Mouse (Mus musculus) right cerebral cortex, postnatal 36 days (tissue): Measurements from ENCODE around the gene Tsc22d3.

Experiments
- DNase-seq, 2 experiments: peaks; one replicate each; pipeline ENCODE4 v3.0.0; 2022; ENCODE audit warnings: low spot score in 2 of 2, mixed read lengths in 1 of 2

Tsc22d3 gene

GRCm38 (mm10) chrX:140600410-140601109 is at the start of gene Tsc22d3:
Gene Tsc22d3 (minus strand): TSS chrX:140600659.
- DNase-seq = peak in 1 of 2 experiments; percentile 18

GRCm38 (mm10) chrX:140639592-140639991 is 39.1 kb upstream of the Tsc22d3 start:
- DNase-seq = no peak

GRCm38 (mm10) chrX:140638028-140638427 is 37.6 kb upstream of the Tsc22d3 start:
- DNase-seq = no peak

GRCm38 (mm10) chrX:140624875-140625594 is 24.6 kb upstream of the Tsc22d3 start:
- DNase-seq = no peak

- no peak for DNase-seq
These were observed 9.5 kb upstream of the Tsc22d3 start for GRCm38 (mm10) chrX:140609938-140610337.

GRCm38 (mm10) chrX:140601884-140602283 is 1.4 kb upstream of the Tsc22d3 start:
- no peak for DNase-seq

- no peak for DNase-seq
These were observed 852 bp upstream of the Tsc22d3 start for GRCm38 (mm10) chrX:140601311-140601710.

GRCm38 (mm10) chrX:140599561-140600409 is 674 bp downstream of the Tsc22d3 start:
- DNase-seq = no peak

GRCm38 (mm10) chrX:140598850-140599560 is 1.5 kb downstream of the Tsc22d3 start:
- DNase-seq = no peak

- DNase-seq = no peak
These were observed 2.1 kb downstream of the Tsc22d3 start for GRCm38 (mm10) chrX:140598194-140598849.

GRCm38 (mm10) chrX:140591176-140591575 is 9.3 kb downstream of the Tsc22d3 start:
- DNase-seq = no peak

- DNase-seq = no peak
These were observed 10.3 kb downstream of the Tsc22d3 start for GRCm38 (mm10) chrX:140590142-140590541.

GRCm38 (mm10) chrX:140589194-140589751 is 11.2 kb downstream of the Tsc22d3 start:
- no peak for DNase-seq

GRCm38 (mm10) chrX:140588534-140588933 is 11.9 kb downstream of the Tsc22d3 start:
- no peak for DNase-seq

GRCm38 (mm10) chrX:140580416-140580815 is 20.0 kb downstream of the Tsc22d3 start:
- no peak for DNase-seq

- DNase-seq = no peak
These were observed 24.8 kb downstream of the Tsc22d3 start for GRCm38 (mm10) chrX:140575636-140576035.

GRCm38 (mm10) chrX:140575200-140575599 is 25.3 kb downstream of the Tsc22d3 start:
- no peak for DNase-seq

- no peak for DNase-seq
These were observed 27.6 kb downstream of the Tsc22d3 start for GRCm38 (mm10) chrX:140572702-140573338.

- no peak for DNase-seq
These were observed 30.9 kb downstream of the Tsc22d3 start for GRCm38 (mm10) chrX:140569595-140569994.

- no peak for DNase-seq
These were observed 32.6 kb downstream of the Tsc22d3 start for GRCm38 (mm10) chrX:140567711-140568407.
